Mouse (Mus musculus): Measurements from ENCODE around the gene Hspb7. TPM values are rescaled to one million over a fixed set of nuclear protein-coding genes. Genes with fewer than 3 reads are reported as not detected.

The Hspb7 gene
- polyA plus RNA-seq, 1 experiment from 2014 or later, result 0.80 TPM

Other genes starting within 250 kb of the Hspb7 start
- 8.1 and 9.2 TPM in 2 replicates for gene Rsg1, start 206.8 kb upstream of the Hspb7 start, polyA plus RNA-seq (2015; fragmentation: Nextera tagmentation; extraction: Ambion mirVana)
- 9.6 and 11.2 TPM in 2 replicates for gene Arhgef19, start 181.3 kb upstream of the Hspb7 start, polyA plus RNA-seq (2015; fragmentation: Nextera tagmentation; extraction: Ambion mirVana)
- 8.3 and 8.6 TPM in 2 replicates for gene Epha2, start 119.5 kb upstream of the Hspb7 start, polyA plus RNA-seq (2015; fragmentation: Nextera tagmentation; extraction: Ambion mirVana)
- 3.0 and 3.1 TPM in 2 replicates for gene Fam131c, start 52.6 kb upstream of the Hspb7 start, polyA plus RNA-seq (2015; fragmentation: Nextera tagmentation; extraction: Ambion mirVana)
- gene Clcnka, start 22.1 kb upstream of the Hspb7 start, polyA plus RNA-seq (2015; fragmentation: Nextera tagmentation; extraction: Ambion mirVana), result 14.7 and 17.8 TPM in 2 replicates
- gene Clcnkb, start 4.8 kb upstream of the Hspb7 start, polyA plus RNA-seq (2015; fragmentation: Nextera tagmentation; extraction: Ambion mirVana), result 34.2 and 48.4 TPM in 2 replicates
- not detected in 2 replicates for gene Srarp, start 15.3 kb downstream of the Hspb7 start, polyA plus RNA-seq (2015; fragmentation: Nextera tagmentation; extraction: Ambion mirVana)
- 41.7 and 43.1 TPM in 2 replicates for gene Zbtb17, start 23.9 kb downstream of the Hspb7 start, polyA plus RNA-seq (2015; fragmentation: Nextera tagmentation; extraction: Ambion mirVana)
- 9.3 and 10.5 TPM in 2 replicates for gene Spen, start 117.8 kb downstream of the Hspb7 start, polyA plus RNA-seq (2015; fragmentation: Nextera tagmentation; extraction: Ambion mirVana)
- 76.4 and 85.2 TPM in 2 replicates for gene Fblim1, start 185.3 kb downstream of the Hspb7 start, polyA plus RNA-seq (2015; fragmentation: Nextera tagmentation; extraction: Ambion mirVana)
- gene Tmem82, start 197.9 kb downstream of the Hspb7 start, polyA plus RNA-seq (2015; fragmentation: Nextera tagmentation; extraction: Ambion mirVana), result 4.3 and 5.4 TPM in 2 replicates
- 0.54 and 0.69 TPM in 2 replicates for gene Slc25a34, start 203.0 kb downstream of the Hspb7 start, polyA plus RNA-seq (2015; fragmentation: Nextera tagmentation; extraction: Ambion mirVana)
- 6.4 TPM in 2 replicates for gene Plekhm2, start 244.1 kb downstream of the Hspb7 start, polyA plus RNA-seq (2015; fragmentation: Nextera tagmentation; extraction: Ambion mirVana)

Measured in kidney, embryonic 16.5 days (tissue).